Mouse (Mus musculus) ZHBTc4 (cell line): ENCODE measurements around the gene Itprid2.
A peak's percentile ranks its signal among the peaks of the same experiment; 100 is the strongest.
"Not testable (repeated sequence)": the region's sequence is repeated elsewhere in the genome, so short reads cannot be mapped to it uniquely, and the experiment has no call there.

Source experiments
- DNase-seq: peaks from one replicate; pipeline ENCODE4 v3.0.0-alpha.2; 2011; ENCODE audit warnings: low read depth, low spot score

Gene Itprid2

DNA sequence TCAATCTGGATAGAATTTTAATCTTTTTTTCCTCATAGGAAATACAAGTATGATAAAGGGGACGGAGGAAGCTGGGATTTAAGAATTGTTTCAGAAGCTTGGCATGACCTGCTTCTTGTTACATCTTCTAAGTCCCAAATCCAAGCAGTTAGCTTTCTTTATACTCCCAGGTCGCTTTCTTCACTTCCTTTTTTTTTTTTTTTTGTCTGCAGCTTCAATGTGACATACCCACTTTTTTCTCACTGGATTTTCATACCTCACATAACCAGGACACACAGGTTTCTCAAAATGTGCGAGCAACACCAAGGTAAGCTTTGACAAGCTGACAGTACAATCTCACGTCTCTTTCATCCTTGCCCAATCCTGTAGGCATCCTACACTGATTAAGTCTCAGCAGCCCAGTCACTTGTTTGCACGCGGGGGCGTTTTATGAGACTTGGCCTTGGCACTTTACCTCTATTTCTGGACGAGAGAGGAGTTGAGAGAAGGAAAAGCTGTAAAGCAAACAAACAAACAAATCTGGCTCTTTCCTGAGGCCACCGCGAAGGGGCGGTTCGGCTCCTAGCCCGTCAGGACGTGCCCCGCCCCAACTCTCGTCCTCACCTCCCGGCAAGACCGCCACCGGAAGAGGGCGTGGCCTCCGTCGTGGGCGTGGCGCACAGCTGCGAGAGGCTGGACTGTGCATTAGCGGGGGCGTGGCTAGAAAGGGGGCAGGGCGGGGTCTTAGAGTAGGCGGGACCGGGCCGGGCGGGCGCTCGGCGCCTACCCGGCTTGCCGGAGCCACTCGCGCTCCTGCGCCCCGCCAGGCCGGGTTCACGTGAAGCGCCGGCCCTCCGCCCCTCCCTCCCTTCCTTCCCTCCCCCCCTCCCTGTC, at the start of gene Itprid2:
Gene Itprid2 (plus strand): TSS at position 825 of the 873 bp plus-strand sequence.
- DNase-seq: peak; percentile 98

- no peak for DNase-seq
Measured at GRCm38 (mm10) chr2:79596177-79596576, 39.0 kb upstream of the Itprid2 start.

GRCm38 (mm10) chr2:79597090-79597489, 38.1 kb upstream of the Itprid2 start:
- DNase-seq: no peak

DNA sequence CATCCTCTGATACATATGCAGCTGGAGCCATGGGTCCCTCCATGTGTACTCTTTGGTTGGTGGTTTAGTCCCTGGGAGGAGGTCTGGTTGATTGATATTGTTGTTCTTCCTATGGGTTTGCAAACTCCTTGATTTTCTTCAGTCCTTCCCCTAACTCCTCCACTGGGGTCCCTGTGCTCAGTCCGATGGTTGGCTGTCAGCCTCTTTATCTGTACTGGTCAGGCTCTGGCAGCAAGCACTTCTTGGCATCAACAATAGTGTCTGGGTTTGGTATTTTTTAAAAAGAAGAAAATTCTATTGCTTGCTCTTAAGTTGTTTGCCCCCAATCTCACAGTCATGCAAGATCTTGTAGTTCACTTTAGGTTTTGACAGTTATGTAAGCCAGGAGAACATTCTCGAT, 34.0 kb upstream of the Itprid2 start:
- not testable (repeated sequence) for DNase-seq

GRCm38 (mm10) chr2:79601691-79602116, 33.4 kb upstream of the Itprid2 start:
- DNase-seq: peak; percentile 12

DNA sequence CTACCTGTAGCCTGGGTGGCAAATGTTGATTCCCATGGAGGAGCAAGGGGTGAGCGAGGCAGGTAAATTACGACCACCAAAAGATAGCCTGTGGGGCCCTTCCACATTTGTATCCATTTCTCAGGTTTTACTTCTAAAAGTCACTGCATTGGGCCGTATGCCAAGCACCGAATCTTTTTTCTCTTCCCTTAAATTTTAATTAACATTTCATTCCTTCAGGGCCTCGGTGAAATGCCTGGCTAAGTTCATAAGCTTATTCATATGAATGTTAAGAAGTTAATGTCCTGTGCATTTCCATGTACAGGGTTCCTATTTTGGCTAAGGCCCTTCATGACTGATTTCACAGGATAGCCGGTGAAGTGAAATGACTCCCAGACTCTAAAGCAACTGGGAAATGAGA, 32.8 kb upstream of the Itprid2 start:
- no peak for DNase-seq

DNA sequence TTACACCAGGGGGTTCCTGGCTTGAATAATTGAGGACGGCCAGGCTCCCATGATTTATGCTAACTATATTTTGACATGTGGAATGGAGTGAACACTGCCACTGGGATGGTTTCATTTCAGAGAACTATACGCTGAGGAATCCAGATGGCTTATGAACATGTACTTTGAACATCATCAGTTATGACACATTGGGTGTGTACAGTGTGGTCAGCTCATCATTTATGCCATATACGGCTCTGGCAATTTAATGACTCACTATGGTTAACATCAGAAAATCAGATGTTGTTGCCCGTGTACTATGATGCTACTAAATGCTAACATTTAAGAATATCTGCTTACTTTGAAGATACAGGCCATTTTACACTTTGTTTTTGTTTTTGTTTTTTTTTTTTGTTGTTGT, 31.8 kb upstream of the Itprid2 start:
- DNase-seq: no peak

DNA sequence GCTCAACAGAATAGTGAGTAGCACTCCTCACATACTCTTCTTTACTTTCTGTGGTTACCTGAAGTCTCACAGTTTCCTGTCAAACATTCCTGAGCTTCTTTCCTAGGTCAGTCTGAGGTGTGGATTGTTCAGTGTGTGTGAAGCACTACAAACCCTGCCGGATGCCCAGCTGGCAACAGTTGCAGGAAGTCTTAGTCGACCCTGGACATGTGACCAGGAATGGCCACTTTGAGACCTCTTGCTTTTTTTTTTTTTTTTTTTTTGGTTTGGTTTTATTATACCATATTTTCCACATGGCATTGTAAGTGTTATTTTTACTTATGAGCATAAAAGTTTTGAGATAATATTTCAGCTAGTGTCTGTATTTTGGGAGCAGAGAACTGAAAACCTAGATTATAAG, 29.1 kb upstream of the Itprid2 start:
- no peak for DNase-seq

DNA sequence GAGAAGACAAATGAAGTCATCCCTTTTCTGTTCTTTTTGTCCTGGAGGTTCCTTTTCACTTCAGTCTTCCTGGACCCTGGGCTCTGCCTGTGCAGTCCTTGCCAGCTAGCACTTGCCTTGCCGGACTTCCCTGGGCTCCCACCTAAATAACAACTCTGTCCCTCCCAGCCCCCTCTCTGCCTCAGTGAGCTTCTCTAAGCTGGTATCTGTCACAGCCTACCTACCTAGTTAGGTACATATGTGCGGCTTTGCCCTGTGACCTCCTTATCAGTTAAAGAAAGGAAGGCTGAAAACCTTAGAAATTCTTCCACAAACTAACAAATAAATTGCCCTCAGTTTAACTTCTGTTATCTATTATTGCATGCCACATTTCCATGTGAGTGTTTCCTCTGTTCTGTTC, 28.0 kb upstream of the Itprid2 start:
- DNase-seq: no peak

GRCm38 (mm10) chr2:79608301-79609074, 26.7 kb upstream of the Itprid2 start:
- DNase-seq: no peak

- DNase-seq: no peak
Measured at GRCm38 (mm10) chr2:79610894-79611293, 24.3 kb upstream of the Itprid2 start.

- DNase-seq: no peak
Measured at GRCm38 (mm10) chr2:79618145-79618544, 17.0 kb upstream of the Itprid2 start.

DNA sequence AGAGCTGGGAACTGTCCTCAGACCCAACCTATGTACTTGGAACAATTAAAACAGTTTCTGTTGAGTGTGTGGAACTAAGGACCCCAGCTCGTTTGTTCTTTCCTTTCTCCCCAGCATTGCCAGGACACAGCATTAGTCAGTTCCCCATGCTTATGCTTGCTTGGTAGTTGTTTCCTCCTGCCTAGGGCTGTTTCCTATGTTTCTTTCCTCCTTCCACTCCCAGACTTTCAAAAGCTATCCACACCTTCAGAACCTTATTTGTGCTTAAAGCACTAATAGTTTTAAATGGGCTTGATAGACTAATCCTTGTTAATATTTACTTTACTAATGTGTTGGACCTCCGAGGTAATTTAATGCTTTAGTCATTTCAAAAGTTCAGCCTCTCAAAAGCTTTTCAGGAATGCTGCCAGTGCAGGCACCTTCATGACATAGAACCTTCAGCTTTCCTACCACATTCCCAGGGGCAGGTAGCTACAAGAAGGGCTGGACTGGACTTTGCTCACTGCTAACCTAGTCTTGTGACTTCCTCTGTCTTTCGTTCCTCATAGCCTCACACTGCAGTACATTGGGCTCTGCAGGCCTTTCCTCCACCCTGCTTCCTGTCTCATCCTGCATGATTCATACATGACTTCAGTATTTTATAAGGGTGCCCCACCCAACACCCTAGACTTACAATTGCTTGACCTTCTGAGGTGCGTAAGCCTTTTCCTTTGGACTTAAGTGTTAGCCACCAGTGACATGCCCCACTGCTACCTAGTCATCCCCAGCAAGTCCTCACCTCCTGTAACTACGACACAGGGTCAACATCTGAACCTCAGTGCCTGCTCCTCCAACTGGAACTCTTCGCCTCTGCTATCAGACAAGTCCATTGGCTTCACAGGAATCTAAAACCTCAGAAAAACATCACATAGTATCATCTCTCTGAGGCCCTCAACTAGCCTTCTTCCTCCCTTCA, 16.3 kb upstream of the Itprid2 start:
- DNase-seq: no peak

DNA sequence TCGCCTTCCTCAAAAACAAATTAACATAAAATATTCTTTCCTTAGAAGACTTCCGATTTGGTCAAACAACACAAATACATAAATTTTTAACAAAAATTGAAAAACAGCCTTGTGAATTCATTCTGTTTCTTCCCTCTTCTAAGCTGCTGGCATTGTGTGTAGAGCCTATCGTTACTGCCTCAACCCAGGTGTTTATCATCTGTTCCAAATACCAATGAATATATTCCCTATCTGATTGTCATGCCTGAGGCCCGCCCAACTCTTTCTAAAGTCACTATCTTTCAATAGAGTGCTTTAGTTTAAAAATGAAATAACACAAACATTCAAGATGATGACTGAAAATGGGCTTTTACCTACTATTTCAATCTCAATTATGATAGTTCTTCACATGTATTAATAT, 11.9 kb upstream of the Itprid2 start:
- no peak for DNase-seq

DNA sequence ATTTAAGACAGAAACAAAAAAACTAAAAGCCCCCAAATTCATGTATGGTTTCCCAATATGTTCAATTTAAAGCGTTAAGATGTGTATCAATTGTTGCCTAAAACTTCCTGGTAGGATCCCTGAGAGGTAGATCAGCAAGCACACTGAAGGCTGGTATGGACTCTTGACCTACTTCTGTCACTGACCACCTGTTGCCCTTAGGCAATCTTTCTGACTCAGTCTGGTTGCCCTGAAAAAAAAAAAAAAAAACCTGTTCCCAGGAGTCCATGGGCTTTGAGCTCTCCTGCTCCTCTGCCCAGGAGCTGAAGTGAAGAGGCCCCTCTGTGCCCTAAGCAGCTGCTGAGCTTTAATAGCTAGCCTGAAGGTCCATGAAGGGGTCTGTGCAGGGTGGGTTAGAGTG, 7.5 kb upstream of the Itprid2 start:
- DNase-seq: no peak

- DNase-seq: no peak
Measured at GRCm38 (mm10) chr2:79630231-79630630, 4.9 kb upstream of the Itprid2 start.

GRCm38 (mm10) chr2:79635426-79636291, 507 bp downstream of the Itprid2 start:
- peak; percentile 82 for DNase-seq

DNA sequence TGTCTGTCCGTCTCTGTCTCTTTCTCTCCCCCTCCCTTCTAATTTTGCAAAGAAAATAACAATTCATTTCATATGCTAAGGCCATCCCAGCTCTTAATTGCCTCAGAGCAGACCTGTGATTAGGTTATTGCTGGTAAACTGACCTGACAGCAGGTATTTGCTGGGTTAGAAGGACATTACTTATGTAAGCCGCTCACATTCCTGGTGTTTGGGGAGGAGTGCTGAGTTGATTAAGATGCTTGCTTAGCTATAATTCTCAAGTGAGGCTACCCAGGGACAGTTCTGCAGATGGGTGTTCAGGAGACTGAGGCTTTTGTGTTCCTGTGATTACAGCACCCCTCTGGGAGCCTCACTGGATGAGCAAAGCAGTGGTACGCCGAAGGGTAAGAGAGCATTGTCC, 3.8 kb downstream of the Itprid2 start:
- DNase-seq: no peak

DNA sequence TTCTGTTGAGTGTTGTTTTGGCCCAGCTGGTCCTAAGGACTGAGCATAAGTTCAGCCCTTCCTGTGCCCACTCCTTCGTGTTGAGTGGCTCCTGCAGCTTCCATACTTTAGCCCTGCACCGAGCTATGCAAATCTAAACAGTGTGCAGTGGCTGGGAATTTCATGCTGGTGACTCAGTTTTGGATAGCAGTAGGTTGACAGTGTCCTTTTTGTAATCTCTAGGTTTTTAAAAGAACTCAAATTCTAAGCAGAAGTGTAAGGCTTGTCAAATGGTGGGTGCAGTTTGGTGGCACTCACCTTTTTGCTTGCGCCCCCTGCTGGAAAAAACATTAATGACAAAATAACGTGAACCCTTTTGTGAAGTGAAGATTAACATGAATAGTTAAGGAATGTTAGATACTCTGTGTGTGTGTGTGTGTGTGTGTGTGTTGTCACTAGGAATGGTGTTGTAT, 11.1 kb downstream of the Itprid2 start:
- DNase-seq: peak; percentile 76

GRCm38 (mm10) chr2:79647094-79647493, 11.9 kb downstream of the Itprid2 start:
- DNase-seq: peak; percentile 16

- no peak for DNase-seq
Measured at GRCm38 (mm10) chr2:79647728-79648127, 12.6 kb downstream of the Itprid2 start.
